Mouse (Mus musculus) left cerebral cortex, postnatal 25 days (tissue): ENCODE results near the gene Zc3h4. TPM values are rescaled to one million over a fixed set of nuclear protein-coding genes. Genes with fewer than 3 reads are reported as not detected.

Source experiments
- DNase-seq, 2 experiments: peaks; one replicate each; pipeline ENCODE4 v3.0.0; 2022; ENCODE audit warnings: low spot score in 2 of 2, mixed read lengths in 1 of 2
- intact Hi-C: fragments of 180-260 bp; cut with DNase I; formaldehyde crosslinking; loops from one replicate; pipeline ENCODE4 v1.15.1; 2025
- total RNA-seq, 2 experiments: library from RNA; stranded (reverse); gene quantifications; 2 replicates each; pipeline ENCODE4 v1.2.3; 2021

Gene Zc3h4
- total RNA-seq, 2 experiments from 2014 or later, result 58.6 to 58.8 TPM

DNA sequence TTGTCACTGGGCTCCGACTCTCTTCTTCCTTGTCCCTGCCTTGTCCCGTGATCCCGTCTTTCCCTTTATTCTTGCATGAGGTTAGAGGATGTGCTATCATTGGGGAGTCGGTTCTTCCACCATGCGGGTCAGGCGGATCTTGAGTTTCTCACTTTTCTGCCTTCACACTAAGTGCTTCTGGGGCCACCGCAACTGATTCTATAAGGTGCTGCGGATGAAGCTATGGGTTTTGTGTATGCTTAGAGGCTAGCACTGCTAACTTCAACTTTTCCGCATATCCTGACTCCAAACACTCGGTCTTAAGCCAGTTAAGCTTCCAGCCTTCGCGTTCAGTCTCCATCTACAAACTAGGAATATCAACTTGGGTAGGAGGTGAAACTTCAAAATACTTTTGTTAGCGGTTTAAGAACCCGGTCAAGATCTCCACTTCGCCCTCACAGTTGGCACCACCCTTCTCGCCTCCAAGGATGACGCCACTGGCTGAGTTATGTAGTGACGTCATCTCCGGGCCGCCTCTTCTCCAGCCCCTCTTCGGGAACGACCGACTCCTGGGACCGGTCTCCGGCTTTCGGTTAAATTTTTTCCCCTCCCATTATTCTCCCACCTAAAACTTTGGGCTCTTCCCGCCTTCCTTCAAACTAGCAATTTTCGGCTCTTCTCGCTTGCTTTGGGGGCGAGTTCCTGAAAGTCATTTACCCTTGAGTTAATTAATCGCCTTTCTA lies 1.5 kb upstream of the Zc3h4 start:
- intact Hi-C loops, result no loop called here
- DNase-seq, result peak; percentile 88 to 96

DNA sequence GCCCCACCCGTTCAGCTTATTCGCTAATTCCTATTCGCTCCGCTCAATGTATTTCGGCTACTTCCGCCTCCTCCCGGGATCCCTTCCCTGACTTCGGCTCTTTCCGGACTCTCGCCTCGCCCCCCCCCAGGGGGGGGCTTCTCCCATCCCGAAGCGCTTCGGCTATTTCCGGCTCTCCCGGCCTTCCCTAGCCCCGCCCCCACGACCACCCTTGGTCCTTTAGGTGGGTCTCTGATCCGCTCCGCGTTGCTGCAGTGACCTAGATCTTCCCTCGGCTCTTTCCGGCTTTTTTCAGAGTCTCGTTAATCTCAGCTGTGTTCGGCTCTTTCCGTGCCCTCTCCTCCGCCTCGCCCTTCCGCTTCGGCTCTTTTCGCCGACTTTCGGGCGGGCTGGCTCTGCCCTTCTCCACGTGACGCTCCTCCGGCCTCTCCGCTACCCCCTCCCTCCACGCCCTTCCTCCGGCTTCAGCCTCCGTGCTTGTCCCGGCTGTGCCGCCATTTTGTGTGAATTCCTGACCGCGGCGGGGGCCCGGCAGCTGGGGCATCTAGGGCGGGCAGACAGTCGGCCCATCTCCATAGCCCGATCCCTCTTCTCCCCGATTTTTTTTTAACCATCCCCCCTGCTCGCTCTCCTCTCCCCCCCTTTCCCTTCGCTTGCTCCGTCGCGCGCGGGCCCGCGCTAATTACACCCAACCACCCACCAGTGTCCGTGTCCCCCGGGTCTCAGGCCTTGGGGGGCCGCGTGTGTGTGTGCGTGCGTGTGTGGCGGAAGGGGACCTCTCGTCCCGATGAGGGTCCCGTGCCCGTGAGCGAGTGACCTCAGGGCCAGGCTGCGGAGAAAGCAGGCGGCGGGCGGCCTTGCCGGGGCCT lies 656 bp upstream of the Zc3h4 start:
- peak; percentile 99 for DNase-seq
- intact Hi-C loops, result loop anchor here (2.0 to 5.0 kb wide), 2 partner anchors 215 to 417 kb away; partner anchors contain the start of genes Arhgap35, Fkrp and Strn4

GRCm38 (mm10) chr7:16401991-16402431 lies 1.3 kb downstream of the Zc3h4 start:
- intact Hi-C loops, result loop anchor here (2.0 to 5.0 kb wide), 2 partner anchors 213 to 415 kb away; partner anchors contain the start of genes Arhgap35, Fkrp and Strn4
- peak; percentile 28 to 34 for DNase-seq

DNA sequence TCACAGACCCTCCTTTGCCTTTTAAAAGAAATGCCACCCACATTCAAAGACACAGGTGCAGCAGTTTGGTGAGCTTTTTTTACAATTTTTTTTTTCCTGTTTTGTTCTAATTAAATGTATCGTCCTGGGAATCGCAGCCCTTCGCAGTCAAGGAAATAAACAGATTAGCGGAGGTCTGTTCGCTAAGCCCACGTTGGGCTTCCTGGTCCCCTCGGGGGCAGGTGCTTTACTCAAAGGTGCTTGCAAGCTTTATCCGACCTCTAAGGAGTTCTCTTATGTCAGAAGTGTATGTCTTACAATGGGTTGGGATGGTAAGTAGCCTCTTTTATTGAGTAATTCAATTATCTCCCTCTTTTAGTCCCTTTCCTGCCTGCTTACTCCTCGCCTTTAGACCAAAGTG lies 1.7 kb downstream of the Zc3h4 start:
- intact Hi-C loops, result loop anchor here (5.0 kb wide), 1 partner anchor 415 kb away; the partner anchor contains the start of genes Fkrp and Strn4
- peak; percentile 11 to 25 for DNase-seq

- intact Hi-C loops, result loop anchor here (5.0 kb wide), 1 partner anchor 414 kb away; the partner anchor contains the start of genes Fkrp and Strn4
- DNase-seq, result peak; percentile 8 to 19
Measured at GRCm38 (mm10) chr7:16402968-16403948, 2.5 kb downstream of the Zc3h4 start.

DNA sequence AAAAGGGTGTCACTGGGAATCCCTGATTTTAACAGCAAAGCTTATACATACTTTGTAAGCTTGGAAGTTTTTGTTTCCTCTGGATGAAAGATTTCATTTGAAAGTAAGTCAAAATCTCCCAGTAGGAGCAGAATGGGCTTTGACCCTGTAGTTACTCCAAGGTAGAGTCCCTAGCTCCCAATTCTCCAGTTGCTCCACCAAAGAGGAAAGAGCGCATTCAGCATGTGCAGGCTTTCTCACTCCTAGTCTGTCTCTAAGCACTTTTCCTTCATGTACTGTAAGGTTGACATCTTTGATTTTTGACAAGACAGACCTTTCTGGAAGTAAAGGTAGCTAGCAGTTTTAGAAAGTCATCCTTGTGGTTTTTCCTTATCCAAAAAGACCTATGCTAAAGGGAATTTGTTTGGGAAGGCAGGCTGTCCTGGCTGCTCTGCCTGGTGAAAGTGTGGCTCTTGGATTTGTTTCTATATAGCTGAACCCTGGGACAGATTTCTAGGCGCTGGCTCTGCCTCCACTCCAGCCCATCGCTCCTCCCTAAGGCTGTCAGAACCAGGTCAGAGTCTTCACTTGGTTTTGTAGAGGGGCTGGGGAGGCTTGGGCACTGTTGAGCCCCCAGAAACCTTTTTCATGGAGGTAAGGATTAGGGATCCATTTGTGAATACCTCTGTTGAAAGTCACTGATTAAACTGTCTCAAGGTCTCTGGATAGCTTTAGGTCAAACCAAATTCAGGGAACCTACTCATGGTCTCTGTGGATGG lies 3.8 kb downstream of the Zc3h4 start:
- intact Hi-C loops, result loop anchor here (5.0 kb wide), 1 partner anchor 413 kb away; the partner anchor contains the start of genes Fkrp and Strn4

GRCm38 (mm10) chr7:16405073-16405455 lies 4.4 kb downstream of the Zc3h4 start:
- peak in 1 of 2 experiments; percentile 27 for DNase-seq
- intact Hi-C loops, result no loop called here

More for the DNA sequence above, 3.8 kb downstream of the Zc3h4 start:
- no peak for DNase-seq

DNA sequence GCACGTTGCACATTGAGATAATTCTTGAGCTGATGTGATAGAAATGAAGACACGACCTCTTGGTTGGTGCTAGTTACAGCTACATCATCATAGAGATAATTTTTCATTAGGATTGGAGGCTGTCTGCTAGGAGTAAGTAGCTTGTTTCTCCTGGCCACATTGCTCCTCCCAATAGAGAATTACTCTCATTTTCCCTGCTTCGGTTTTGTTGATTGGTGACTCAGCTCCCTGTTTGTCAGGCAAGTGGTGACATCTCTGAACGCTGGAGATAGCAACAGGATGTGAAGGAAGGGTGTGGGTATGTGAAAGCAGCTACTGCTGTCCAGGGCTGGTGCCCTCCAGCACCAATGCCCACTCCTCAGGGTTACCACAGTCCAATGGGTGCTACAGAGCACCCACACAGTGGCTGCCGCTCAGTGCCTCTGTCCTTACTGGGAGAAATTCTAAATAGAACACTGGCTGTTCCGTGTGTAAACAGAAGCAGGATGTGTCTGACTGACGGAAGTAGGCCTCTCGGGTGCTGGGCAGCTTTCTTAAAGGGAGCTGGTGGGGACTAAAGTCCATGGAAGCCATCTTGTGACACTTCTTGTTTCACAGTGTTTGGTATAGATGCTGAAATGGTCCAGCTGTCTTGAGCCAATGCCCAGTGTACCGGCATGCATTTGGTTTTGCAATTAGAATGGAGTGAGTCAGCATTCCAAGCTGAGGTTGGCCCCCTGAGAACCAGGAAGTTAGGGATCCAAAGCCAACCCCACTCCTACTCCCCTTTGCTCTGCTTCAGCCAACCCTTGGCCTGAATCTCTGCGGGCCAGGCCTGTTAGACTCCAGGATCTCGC lies 5.0 kb downstream of the Zc3h4 start:
- peak; percentile 49 to 64 for DNase-seq
- intact Hi-C loops, result no loop called here

GRCm38 (mm10) chr7:16406978-16407377 lies 6.3 kb downstream of the Zc3h4 start:
- intact Hi-C loops, result no loop called here
- peak in 1 of 2 experiments; percentile 19 for DNase-seq

DNA sequence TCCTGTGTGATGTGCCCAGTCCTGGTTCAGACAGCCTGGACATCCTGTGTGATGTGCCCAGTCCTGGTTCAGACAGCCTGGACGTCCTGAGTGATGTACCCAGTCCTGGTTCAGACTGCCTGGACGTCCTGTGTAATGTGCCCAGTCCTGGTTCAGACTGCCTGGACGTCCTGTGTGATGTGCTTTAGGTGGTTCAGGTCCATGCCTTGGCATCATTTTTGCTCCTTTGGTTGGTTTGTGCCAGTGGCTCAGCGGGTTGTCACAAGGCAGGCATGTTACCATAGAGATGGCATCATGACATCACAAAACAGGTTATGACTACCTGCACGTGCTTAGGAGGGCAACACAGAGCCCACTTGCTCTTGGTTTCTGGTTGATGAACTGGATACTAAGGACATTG lies 10.4 kb downstream of the Zc3h4 start:
- intact Hi-C loops, result no loop called here
- DNase-seq, result no peak

DNA sequence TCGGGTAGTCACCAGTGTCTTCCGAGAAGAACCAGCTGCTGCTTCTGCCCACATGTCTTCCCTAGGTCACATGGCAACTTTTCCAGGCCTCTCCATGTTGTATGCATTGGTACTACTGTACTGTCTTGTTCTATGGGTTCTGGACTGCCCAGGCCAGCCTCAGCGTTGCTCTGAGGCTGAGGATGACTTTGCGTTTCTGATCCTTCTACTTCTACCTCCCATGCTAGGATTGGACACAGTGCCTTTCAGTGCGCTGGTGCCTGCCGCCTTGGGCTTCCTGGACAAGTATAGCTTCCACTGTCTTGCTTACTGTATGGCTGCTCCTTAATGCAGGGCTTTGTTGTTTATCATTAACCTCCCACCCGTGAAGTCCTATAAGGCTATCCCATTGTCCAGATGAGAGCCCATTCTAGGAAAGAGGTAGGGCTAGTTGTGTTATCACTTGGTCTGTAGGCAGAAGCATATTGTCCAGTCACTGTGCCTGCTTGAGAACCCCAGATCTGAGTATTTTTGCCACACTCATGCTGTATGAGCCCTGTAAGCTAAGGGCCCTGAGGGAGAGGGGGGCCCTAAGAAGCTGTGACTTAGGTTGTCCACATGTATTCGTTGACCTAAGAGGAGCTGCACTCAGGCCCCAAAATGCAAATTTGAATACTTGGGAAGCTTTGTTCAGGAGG lies 11.6 kb downstream of the Zc3h4 start:
- DNase-seq, result no peak
- intact Hi-C loops, result no loop called here

- intact Hi-C loops, result no loop called here
- DNase-seq, result no peak
Measured at GRCm38 (mm10) chr7:16412930-16413329, 12.2 kb downstream of the Zc3h4 start.

DNA sequence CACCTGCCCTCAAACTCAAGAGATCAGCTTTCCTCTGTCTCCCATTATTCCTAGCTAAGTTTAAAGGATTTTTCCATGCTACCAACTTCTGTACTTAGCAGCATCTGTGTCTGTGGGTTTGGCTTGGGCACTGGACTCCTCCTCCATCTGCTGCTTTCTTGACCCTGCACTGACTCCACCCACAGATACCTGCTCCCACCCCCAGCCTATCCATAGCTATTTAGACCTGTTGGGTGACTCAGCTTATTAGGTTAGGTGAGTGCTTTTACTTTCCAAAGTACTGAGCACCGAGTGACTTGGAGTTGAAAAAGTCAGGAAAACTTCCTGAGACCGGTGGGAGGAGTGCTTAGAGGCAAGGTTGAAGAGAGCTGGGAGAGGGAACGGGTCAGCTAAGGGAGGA lies 14.7 kb downstream of the Zc3h4 start:
- intact Hi-C loops, result no loop called here
- DNase-seq, result no peak

DNA sequence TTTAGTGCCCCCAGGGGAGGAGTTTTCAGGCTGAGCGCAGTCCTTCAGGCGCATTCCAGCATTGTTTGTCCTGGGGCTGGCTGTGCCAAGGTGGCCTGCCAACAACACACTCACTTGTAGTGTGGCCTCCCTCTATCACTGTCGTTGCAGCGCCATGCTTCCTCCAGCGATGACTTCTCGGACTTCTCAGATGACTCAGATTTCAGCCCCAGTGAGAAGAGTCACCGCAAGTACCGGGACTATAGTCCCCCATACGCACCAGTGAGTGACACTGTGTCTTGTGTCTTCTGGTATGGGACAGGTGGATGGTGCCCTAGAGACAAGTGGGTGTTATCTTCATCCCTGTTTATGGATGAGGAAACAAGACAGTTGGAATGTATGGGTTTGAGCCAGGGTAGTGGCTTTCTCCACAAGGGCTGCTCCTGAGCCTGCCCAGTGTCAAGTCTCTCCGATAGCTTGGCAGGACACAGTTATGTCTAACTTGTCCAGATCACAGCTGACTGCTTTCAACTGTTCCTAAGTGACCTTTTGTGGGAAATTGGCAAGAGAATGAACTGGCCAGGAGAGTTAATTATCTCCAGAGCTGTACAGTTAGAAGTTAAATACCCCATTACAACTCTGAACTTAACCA lies 16.5 kb downstream of the Zc3h4 start:
- intact Hi-C loops, result no loop called here
- DNase-seq, result no peak

- intact Hi-C loops, result no loop called here
- no peak for DNase-seq
Measured at GRCm38 (mm10) chr7:16418713-16419112, 18.0 kb downstream of the Zc3h4 start.

GRCm38 (mm10) chr7:16420493-16421118 lies 19.9 kb downstream of the Zc3h4 start:
- intact Hi-C loops, result no loop called here
- no peak for DNase-seq
